Mouse (Mus musculus) neural tube, postnatal 0 days (tissue): ENCODE measurements around the gene Mn1. TPM values are rescaled to one million over a fixed set of nuclear protein-coding genes. Genes with fewer than 3 reads are reported as not detected.

ENCODE experiments used
- polyA plus RNA-seq: library from polyadenylated mRNA; unstranded; fragments of >200 nt; fragmentation: Nextera tagmentation; extraction: Ambion mirVana; gene quantifications from 2 replicates; pipeline ENCODE4 v1.2.1, GENCODE M21; 2015

Gene Mn1
- polyA plus RNA-seq = 10.4 and 12.1 TPM in 2 replicates

DNA sequence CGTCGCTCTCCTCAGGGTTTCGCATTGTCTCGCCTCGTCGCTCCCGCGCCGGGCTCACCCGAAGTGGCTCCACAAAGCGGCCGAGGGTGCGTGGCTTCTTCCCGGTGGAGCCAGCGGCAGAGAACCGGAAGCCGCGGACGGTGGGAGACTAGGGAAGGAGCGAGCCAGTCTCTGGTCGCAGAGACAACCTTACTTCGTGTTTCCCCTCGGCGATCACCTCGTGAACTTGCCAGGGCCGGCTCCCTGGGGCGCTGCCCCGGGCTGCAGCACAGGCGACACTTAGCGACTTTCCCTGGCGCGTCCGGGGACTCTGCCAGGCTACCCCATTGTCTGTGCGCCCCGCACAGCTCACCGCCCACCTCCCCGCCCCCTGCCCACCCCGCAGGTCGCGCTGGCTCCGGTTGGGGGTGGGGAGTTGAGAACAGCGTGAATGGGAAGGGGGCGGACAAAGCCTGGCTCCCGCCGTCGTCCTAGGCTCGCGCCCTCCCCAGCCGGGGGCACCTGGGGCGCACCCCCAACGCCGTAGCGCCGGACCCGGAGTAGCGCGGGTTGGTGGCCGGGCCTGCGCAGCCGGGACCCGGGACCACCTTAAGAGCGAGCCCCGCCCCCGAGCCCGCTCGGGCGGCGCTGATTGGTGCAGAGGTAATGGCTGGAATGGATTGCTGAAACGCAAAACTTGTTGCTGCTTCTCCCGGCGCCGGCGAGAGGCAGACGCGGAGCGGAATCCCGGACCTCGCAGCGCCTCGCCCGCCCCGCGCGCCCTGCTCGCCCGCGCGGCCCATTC is at the start of gene Mn1:
Gene Mn1, plus strand, starts transcription at position 772 of the 784 bp plus-strand sequence.

Other genes with a start within 250 kb of the Mn1 start
- 73.6 and 75.0 TPM in 2 replicates for gene Pitpnb, start 86.6 kb upstream of the Mn1 start, polyA plus RNA-seq